Mouse (Mus musculus) CD4-positive naive resting alpha-beta T cell, adult 57 days (primary cell): ENCODE measurements around the gene Tsc22d1. TPM values are rescaled to one million over a fixed set of nuclear protein-coding genes. Genes with fewer than 3 reads are reported as not detected.

Source experiments
- total RNA-seq: library from RNA; stranded (reverse); gene quantifications from one replicate; pipeline ENCODE4 v1.2.4, GENCODE M21; 2023

The Tsc22d1 gene
- total RNA-seq = 53.0 TPM

DNA sequence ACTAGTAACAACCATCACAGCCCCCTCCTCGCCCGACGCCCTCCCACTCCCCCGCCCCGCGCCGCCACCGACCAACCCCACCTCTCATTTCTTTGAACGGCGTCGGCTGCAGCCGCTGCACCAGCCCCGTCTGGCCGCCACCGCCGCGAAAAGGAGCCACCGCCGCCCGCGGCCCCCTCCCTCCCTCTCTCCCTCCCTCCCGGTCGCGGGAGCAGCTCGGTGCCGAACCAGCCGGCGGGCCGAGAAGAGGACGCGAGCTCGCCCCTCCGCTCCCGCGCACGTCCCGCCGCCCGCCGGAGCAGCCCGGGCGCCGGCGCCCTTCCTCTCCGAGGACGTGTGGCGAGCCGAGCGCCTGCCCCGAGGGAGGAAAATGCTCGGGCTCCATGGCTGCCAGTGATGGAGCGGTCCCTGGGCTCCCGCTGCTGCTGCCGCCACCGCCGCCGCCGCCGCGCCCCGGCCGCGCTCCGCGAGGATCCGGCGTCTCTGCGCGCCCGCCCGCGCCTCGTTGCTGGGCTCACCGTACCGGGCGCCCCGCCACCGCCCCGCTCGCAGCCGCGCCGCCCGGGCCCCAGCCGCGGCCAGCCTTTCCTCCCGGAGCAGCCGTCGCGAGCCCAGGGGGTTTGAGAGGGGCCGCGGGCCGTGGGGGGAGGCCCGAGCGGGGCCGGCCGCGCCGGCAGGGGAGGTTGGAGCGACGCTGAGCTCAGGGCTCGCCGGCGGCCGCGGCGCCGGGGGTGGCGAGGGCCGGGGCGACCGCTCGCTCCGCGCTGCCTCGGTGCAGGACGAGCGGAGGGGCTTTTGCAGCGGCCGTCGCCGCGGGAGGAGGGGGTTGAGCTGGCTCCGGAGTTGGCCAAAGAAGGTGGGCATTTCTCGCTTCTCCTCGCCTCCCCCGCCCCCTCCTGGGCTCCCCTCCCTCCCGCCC, at the start of gene Tsc22d1:
Gene Tsc22d1, plus strand, starts transcription at position 100 of the 919 bp plus-strand sequence.

DNA sequence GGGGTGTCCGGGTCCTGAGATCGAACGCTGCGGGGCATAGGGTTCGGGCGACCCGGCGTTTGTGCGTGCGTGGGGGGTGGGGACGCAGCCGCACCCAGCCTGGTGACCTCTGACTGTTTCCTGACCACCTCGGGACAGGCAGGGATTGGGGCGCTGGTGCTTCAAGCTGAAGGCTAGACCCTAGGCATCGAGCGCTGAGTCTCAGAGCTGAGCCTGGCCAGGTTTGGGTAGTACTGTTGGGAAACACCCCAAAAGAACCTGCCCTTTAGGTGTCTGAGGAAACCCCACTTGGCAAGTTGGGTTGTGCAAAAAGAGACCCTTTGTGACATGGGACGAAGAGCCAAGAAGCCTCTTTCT, 142.1 kb downstream of the Tsc22d1 start, which contains the start of gene Serp2:
Gene Serp2, minus strand, starts transcription at position 38 of the 357 bp plus-strand sequence.

Other genes with a start within 250 kb of the Tsc22d1 start
- gene Serp2, start 141.9 kb downstream of the Tsc22d1 start, total RNA-seq = 4.1 TPM